Mouse (Mus musculus) kidney, adult 11 months (tissue): ENCODE data around the gene Usp19.

Experiments used
- DNase-seq: peaks from one replicate; pipeline ENCODE4 v3.0.0; 2022

Usp19 gene

GRCm38 (mm10) chr9:108490559-108491285 lies at the start of gene Usp19:
TSS of gene Usp19 (plus strand) at chr9:108490602.
- DNase-seq: peak; percentile 98

- no peak for DNase-seq
These were observed 49.0 kb upstream of the Usp19 start for GRCm38 (mm10) chr9:108441236-108441919.

GRCm38 (mm10) chr9:108445125-108445524 lies 45.3 kb upstream of the Usp19 start:
- no peak for DNase-seq

GRCm38 (mm10) chr9:108449860-108450259 lies 40.5 kb upstream of the Usp19 start:
- no peak for DNase-seq

- DNase-seq: no peak
These were observed 39.9 kb upstream of the Usp19 start for GRCm38 (mm10) chr9:108450292-108451169.

GRCm38 (mm10) chr9:108451170-108451493 lies 39.3 kb upstream of the Usp19 start:
- no peak for DNase-seq

- no peak for DNase-seq
These were observed 38.8 kb upstream of the Usp19 start for GRCm38 (mm10) chr9:108451519-108452160.

- peak; percentile 78 for DNase-seq
These were observed 38.0 kb upstream of the Usp19 start for GRCm38 (mm10) chr9:108452291-108452906.

GRCm38 (mm10) chr9:108452911-108453310 lies 37.5 kb upstream of the Usp19 start:
- DNase-seq: no peak

GRCm38 (mm10) chr9:108453458-108453857 lies 36.9 kb upstream of the Usp19 start:
- DNase-seq: no peak

- DNase-seq: no peak
These were observed 36.0 kb upstream of the Usp19 start for GRCm38 (mm10) chr9:108454429-108454828.

GRCm38 (mm10) chr9:108455747-108456571 lies 34.4 kb upstream of the Usp19 start:
- no peak for DNase-seq

- no peak for DNase-seq
These were observed 33.4 kb upstream of the Usp19 start for GRCm38 (mm10) chr9:108456953-108457352.

GRCm38 (mm10) chr9:108459939-108460318 lies 30.5 kb upstream of the Usp19 start:
- no peak for DNase-seq

- peak; percentile 81 for DNase-seq
These were observed 29.9 kb upstream of the Usp19 start, which contains the start of gene Ccdc71 for GRCm38 (mm10) chr9:108460319-108461178. TSS of gene Ccdc71 (plus strand) at chr9:108460527.

GRCm38 (mm10) chr9:108461181-108461631 lies 29.2 kb upstream of the Usp19 start, which contains the start of gene Klhdc8b:
TSS of gene Klhdc8b (minus strand) at chr9:108461581.
- peak; percentile 30 for DNase-seq

- no peak for DNase-seq
These were observed 28.7 kb upstream of the Usp19 start for GRCm38 (mm10) chr9:108461675-108462074.

GRCm38 (mm10) chr9:108462192-108462591 lies 28.2 kb upstream of the Usp19 start:
- DNase-seq: no peak

GRCm38 (mm10) chr9:108463713-108464112 lies 26.7 kb upstream of the Usp19 start:
- no peak for DNase-seq

- no peak for DNase-seq
These were observed 24.2 kb upstream of the Usp19 start for GRCm38 (mm10) chr9:108466219-108466618.
